Mouse (Mus musculus): Measurements from ENCODE around the gene Nfu1.

Nfu1 gene

DNA sequence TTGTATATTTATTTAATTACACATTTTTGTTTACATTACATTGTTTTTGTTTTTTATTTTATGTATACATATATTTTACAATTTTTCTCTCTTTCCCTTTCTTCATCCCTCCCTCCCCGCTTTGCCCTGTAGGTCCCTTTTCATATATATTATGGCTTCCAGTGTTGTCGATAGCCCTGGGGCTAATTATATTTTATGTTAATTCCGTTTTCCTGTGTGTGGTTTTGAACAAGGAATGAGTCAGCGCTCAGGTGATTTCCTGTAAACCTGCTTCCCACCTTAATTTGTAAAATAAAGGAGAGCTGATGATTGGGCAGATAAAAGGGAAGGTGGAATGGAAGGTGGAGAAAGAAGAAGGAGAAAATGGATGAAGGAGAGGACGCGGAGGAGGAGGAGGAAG is at the start of gene Nfu1:
TSS of gene Nfu1 (plus strand) at position 350 of the 400 bp plus-strand sequence.
- no peak for DNase-seq

- no peak for DNase-seq
These were observed 44.9 kb upstream of the Nfu1 start for GRCm38 (mm10) chr6:86963987-86964685.

DNA sequence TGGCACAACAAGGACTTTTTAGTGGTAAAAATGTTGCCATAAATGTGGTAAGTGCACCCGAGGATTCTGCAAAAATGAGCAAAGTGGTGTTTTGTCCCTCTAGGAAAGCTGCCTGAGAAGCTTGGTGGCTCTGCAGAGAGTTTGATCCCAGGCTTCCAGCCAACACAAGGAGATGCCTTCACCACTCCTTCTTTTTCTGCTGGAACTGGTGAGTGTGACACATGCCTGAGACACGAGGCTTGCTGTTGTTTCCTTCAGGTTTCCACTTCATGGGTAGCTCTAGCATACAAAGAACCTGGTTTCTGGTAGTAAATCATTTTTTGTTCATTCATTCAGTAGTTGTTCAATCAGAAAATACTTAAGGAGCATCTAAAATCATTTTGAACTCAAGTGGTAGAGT is 41.9 kb upstream of the Nfu1 start:
- DNase-seq: no peak

GRCm38 (mm10) chr6:86973956-86974355 is 35.1 kb upstream of the Nfu1 start:
- DNase-seq: no peak

- DNase-seq: no peak
These were observed 30.7 kb upstream of the Nfu1 start for GRCm38 (mm10) chr6:86978156-86978908.

GRCm38 (mm10) chr6:86978909-86979265 is 30.1 kb upstream of the Nfu1 start:
- DNase-seq: no peak

DNA sequence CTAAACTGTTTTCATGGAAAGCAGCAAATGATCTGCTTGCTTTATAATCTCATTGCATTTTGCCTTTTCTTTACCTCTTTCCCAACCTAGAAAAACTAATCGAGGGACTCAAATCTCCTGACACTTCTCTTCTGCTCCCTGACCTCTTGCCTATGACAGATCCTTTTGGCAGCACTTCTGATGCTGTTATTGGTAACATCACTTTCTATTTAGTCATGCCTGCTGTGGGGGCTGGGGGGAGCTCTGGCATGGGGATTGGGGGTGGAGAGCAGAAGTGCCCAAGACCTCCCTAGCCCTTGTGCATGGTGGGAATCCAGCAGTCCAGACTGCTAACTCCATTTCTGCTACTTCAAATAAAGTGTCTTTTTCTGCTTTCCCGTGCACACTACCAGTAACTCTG is 27.8 kb upstream of the Nfu1 start:
- no peak for DNase-seq

GRCm38 (mm10) chr6:86985314-86986106 is 23.5 kb upstream of the Nfu1 start:
- DNase-seq: no peak

DNA sequence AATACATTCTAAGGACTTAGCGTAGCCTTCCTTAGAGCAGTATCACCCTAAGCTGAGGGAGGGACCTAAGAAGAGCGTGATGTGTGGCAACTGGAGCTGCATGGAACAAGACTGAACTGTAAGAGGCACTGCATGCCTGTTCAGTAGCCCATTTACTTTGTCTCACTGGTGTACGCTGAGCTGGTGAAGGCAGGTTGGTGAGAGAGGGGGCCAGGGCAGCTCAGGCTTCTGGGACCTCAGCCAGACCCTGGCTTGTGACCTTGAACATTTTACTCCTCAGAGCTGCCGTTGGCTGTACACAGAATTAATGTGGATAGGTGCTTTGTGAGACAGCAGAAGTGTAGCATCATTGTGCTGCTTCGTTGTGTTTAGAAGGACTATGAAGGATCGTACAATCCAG is 19.5 kb upstream of the Nfu1 start:
- no peak for DNase-seq

DNA sequence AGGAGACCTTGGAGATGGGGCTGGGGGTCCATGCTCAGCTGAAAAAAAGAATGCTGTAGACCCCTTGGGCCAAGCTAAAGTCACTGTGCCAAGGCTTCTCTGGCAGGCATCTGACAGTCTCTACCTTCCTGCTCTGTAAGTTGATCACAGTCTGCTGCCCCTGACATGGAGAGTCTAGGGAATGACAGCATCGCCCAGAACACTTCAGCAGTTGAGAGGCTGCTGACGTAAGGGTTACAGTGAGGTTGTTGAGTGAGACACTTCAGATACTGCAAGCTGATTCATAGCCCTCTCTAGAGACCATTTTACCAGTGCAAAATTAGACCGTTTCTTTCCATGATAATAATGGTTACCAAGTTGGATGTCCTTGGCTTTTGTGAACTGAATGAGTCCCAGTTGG is 18.0 kb upstream of the Nfu1 start:
- DNase-seq: no peak

GRCm38 (mm10) chr6:86992349-86992748 is 16.7 kb upstream of the Nfu1 start:
- no peak for DNase-seq

DNA sequence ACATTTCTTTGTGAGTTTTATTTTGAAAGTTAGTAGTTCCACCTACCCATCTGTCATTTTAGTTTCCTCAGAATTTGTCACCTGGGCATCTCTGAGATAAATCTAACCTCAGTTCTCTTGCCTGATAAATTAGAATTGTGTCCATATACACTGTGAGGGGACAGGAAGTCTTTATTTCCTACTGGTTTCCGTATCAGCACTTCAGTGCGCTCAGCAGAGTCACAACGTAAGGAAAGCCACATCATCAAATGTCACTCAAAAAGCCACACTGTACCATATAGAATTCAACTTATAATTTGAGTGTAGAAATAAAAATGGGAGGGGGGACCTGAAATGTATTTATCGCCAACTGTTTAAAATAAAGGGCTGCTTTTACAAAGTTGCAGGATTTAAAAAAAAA is 14.8 kb upstream of the Nfu1 start:
- no peak for DNase-seq

DNA sequence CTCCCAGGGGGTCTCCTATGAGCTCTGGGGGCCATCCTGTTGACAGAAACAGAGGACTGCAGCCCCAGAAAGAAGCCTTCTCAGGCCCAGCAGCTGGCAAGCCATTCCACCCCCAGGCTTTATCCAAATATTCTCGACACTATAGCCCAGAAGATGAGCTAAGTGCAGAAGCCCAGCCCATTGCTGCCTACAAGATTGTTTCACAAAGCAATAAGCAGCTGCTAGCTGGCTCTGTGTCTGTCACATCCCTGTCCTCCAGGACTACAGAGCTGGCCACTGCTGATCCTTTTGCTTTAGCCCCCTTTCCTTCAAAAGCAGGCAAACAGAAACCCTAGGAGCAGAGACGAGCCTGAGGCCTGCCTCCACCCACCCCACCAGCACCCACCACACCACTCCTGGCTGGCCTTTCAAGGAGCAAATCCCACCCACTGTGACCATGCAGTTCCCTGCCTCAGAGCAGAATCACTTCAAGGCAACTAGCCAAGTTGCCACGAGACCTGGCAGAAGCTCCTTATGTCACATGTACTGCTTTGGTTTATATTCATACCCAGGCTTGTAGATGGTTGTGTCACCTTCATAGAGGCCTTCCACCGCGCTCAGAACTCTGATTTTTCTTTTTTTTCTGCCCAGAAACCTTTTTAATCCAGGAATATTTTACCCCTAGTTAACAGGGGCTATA is 12.3 kb upstream of the Nfu1 start:
- DNase-seq: peak; percentile 73

DNA sequence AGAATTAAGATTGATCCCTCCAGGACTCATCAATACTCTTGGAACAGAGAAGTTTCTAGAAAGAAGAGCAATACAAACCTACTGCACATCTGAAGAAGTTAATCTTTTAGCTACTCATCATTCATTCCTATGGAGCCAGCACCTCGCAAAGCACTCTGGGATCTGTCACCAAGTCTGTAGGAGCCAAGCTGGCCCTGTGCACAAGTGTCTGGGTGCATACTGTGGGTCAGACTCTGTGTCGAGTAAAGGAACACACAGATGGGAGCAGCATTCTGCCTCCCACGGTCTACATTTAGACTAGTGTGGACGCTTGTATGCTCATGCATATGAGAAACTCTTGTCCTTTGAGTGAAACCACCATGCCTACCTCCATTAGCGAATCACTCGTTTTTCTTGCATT is 11.7 kb upstream of the Nfu1 start:
- DNase-seq: no peak

DNA sequence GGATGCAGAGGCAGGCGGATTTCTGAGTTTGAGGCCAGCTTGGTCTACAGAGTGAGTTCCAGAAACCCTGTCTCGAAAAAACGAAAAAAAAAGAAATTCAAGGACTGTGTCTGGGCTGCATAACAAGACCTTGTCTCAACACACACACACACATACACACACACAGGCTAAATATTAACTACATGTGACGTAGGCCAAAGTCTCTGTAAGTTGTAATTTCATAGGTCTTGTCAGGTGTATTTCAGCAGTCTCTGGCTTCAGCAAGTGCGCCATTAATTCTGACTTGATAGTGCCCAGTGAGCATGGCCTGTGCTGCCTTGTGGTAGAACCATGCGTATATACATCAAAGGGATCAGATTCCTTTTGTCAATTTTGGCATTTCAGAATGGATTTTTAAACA is 7.0 kb upstream of the Nfu1 start:
- no peak for DNase-seq

- DNase-seq: peak; percentile 84
These were observed 6.4 kb upstream of the Nfu1 start for GRCm38 (mm10) chr6:87002521-87003055.

GRCm38 (mm10) chr6:87004099-87004498 is 4.9 kb upstream of the Nfu1 start:
- no peak for DNase-seq

DNA sequence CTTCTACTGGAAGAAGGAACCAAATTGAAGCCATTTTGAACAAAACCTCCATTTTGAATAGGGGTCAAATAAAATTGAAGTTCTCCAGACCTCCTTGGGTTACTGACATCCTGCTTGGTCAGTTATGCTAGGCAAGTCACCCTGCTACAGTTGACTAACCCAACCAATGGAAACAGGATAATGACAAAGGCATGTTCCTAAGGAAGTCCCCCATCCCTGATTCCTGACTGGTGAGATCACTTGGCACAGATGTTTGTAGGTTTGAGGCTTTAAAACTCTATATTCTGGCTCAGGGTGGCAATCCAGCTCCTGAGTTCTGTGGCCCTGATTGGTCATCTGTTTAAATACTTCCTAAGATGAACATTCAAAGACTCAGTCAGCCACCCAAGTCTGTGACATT is 3.5 kb upstream of the Nfu1 start:
- no peak for DNase-seq

- DNase-seq: peak; percentile 94
These were observed 774 bp downstream of the Nfu1 start for GRCm38 (mm10) chr6:87009692-87010328.

GRCm38 (mm10) chr6:87016916-87017315 is 7.9 kb downstream of the Nfu1 start:
- DNase-seq: peak; percentile 51

GRCm38 (mm10) chr6:87018874-87019273 is 9.8 kb downstream of the Nfu1 start:
- DNase-seq: no peak

DNA sequence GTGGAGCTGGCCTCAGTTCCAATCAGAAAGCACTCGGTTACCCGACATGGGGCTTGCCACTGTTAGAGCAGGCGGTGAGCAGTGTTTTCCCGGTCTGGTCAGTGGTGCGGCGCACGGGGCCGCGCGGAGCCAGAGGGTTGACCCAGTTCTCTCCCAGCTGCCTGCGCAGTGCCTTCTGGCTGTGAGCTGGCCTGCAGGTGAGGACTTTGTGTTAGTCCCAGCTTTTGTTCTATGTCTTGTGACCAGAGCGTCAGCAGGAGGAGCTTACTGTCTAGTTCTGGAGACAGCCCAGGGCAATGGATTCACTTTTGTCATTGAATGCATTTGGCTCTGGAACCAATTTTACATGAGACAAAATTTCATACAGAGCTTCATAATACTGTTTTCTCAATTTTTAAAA is 12.8 kb downstream of the Nfu1 start:
- DNase-seq: no peak

GRCm38 (mm10) chr6:87026980-87027379 is 17.9 kb downstream of the Nfu1 start:
- DNase-seq: no peak

Measured in cerebellum, adult 9-10 months (tissue).